Mouse (Mus musculus) embryonic fibroblast, embryonic 13.5 days (primary cell): ENCODE results near the gene Zfyve28. TPM values are rescaled to one million over a fixed set of nuclear protein-coding genes. Genes with fewer than 3 reads are reported as not detected.

Experiments used
- H3K27ac ChIP-seq: 2 replicates; pipeline ENCODE4 v1.5.1; 2012; ENCODE audit warnings: low read length, control low read depth, inconsistent platforms; ENCODE audit not compliant: insufficient read depth
- H3K4me1 ChIP-seq: 2 replicates; pipeline ENCODE4 v1.6.1; 2011; ENCODE audit warnings: low read length; ENCODE audit not compliant: control insufficient read depth, insufficient read depth
- H3K4me3 ChIP-seq: 2 replicates; pipeline ENCODE4 v1.5.1; 2011; ENCODE audit warnings: mild to moderate bottlenecking, control low read depth, low read length; ENCODE audit not compliant: insufficient read depth
- CTCF ChIP-seq: IDR thresholded peaks from 2 replicates; pipeline ENCODE4 v1.5.1; 2011; ENCODE audit warnings: mild to moderate bottlenecking, control low read depth, low read length, moderate library complexity, borderline replicate concordance; ENCODE audit not compliant: insufficient read depth
- POLR2A ChIP-seq: IDR thresholded peaks from 2 replicates; pipeline ENCODE4 v1.6.1; 2011; ENCODE audit warnings: low read depth, mild to moderate bottlenecking, control low read depth, low read length, moderate library complexity
- polyA plus RNA-seq: library from polyadenylated mRNA; stranded (reverse); fragments of >200 nt; gene quantifications from 2 replicates; pipeline ENCODE4 v1.2.4, GENCODE M21; 2011; ENCODE audit warnings: low read depth; ENCODE audit not compliant: missing spikeins, insufficient read length

Gene Zfyve28
- polyA plus RNA-seq, 1 experiment: 1.0 TPM

DNA sequence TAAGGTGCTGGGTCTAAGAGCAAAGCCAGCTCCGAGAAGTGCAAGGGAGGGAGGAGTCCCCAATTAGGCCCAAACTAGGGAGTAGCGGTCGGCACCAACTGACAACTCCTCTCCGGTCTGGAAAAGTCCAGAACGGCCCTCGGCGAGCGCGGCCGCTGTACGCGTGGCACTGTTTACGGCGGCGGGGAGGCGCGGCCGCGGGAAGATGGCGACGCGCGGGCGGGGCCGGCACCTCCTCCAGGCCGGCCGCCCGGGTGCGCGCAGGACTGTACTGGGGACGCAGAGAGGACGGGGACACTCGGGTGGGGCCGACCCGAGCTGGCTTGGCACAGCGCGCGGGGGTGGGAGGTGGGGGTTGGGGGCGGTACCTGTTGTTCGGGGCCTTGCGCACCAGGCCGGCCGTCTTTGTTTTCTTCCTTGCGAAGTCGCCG is 101.3 kb downstream of the Zfyve28 start:
- TF ChIP-seq POLR2A (peak; percentile 3; the same call in 1 of the 2 replicates), CTCF (no peak)
- Histone ChIP-seq H3K4me3 (peak overlapping the region; percentile 75), H3K27ac (peak overlapping the region; percentile 43), H3K4me1 (0 out of 2 replicates have a peak, but pooled peaks cover 3% of the 10 kb centered on the region)

DNA sequence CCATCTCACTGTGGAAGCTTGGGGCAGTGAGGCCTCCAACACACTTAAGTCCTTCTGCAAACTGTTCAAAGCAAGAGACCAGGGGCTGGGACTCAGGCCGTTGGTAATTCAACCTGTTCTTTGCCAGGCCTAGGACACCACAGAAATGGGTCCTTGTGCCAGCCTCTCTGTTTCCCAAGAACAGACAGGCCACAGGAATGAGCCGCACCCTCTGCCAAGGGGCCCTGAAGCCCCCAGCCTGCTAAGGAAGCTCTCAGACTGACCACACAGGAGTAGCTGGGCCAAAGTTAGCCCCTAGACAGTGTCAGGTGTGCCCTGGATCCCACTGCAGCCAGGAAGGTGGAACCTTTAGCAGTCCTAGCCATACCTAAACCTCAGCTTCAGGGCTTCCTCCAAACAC is 101.9 kb downstream of the Zfyve28 start:
- TF ChIP-seq CTCF: no peak
- TF ChIP-seq POLR2A: no peak
- Histone ChIP-seq H3K27ac (peak overlapping the region; percentile 43), H3K4me3 (peak overlapping the region; percentile 75), H3K4me1 (0 out of 2 replicates have a peak, but pooled peaks cover 3% of the 10 kb centered on the region)

DNA sequence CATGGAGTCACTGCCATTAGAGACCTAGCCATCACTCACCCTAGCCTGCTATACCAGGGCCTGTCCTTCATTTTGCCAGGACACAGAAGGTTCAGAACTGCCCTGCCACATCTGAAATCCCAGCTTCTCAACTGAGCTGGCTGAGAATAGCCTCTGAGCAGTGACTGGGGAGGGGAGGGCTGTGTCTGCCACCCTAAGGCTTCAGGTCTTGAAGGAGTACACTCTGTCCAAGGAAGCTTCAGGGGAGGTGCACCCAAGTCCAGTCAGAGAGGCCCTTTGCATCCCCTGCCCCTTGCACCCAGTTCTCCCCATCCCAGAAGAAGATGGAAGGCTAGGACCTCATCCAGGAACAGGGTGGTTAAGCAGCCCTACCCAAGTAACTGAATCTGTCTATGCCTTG is 102.5 kb downstream of the Zfyve28 start:
- Histone ChIP-seq H3K4me3 (peak overlapping the region; percentile 75), H3K4me1 (0 out of 2 replicates have a peak, but pooled peaks cover 3% of the 10 kb centered on the region), H3K27ac (no peak overlapping the region)
- TF ChIP-seq CTCF (no peak), POLR2A (no peak)

DNA sequence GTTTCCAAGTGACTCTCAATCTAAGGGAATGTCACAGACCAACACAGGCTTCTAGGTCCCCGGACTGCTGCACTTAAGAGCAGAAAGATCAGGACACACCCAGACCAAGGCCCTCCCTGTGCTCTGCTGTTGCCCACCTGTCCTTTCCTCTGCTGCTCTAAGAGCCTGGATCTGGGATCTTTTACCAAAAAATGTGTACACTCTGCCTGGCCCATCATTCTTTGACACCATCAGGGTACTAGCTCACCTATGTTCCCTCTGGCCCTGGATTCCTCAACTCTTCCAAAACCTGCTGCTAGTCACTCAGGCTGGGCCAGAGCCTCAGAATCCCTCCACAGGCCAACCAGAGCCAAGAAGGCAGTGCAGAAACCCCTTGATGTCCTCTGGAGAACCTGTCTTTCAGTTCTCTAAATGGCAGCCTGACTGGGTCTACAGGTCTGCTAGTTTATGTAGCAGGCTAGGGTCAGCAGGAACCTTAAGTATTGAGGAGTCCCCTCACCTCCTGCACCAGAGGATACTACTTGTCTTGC is 103.1 kb downstream of the Zfyve28 start:
- H3K4me3 ChIP-seq: no peak overlapping the region
- TF ChIP-seq CTCF: no peak
- no peak for TF ChIP-seq POLR2A
- H3K4me1 ChIP-seq: 0 out of 2 replicates have a peak, but pooled peaks cover 3% of the 10 kb centered on the region
- H3K27ac ChIP-seq: no peak overlapping the region

DNA sequence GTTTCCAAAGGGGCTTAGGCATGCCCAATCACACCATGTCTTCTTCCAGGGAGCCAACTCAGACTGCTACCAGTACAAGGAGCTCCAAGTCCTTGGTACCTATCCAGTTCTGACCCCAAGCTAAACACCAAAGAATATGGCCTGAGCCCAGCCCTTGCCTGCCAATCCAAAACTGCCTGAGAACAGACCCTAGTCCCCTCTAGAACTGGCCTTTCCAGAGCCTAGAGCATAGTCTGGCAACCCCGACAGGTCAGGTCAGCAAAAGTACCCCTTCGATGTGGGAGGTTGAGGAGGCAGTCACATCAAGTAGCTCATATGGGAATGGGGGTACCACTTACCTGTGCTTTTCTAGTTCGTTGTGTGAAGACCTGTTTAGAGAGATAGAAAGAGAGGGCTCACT is 104.3 kb downstream of the Zfyve28 start:
- 0 out of 2 replicates have a peak, but pooled peaks cover 3% of the 10 kb centered on the region for H3K4me1 ChIP-seq
- no peak overlapping the region for H3K4me3 ChIP-seq
- no peak for TF ChIP-seq POLR2A
- TF ChIP-seq CTCF: no peak
- no peak overlapping the region for H3K27ac ChIP-seq

DNA sequence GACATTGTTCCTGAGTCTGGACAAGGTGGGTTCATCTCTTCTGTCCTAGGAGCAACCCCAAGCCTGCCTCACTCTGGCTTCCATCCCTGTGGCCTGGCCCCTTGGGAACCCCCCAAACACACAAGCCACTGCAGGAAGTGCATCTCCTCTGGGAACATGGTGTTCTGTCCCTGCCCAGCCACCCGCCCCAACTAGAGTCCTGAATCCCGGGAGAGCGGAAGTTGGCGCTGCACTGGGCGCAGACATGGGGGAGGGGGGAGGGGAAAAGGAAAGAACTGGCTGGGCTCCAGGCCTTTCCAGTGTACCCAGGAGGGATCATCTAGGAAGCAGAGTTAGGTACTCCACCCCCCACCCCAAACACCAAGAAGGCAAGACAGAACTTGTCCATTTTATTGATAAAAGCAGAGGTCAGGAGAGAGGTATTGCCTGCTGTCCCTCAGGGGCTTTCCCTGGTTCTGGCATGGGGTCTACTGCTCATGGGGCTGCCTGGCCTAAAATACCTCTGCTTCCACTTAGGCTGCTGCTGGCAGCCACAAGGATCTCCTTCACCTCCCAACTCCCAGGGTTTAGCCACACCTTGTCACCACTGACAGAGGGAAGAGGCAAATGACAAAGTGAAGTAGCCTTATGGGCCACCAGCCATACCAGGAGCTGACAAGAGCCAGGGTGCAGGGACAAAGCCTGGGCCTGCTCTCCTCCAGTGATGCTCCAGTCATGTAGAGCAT is 104.9 kb downstream of the Zfyve28 start:
- TF ChIP-seq POLR2A (no peak), CTCF (no peak)
- 0 out of 2 replicates have a peak, but pooled peaks cover under 1% of the 10 kb centered on the region for H3K4me1 ChIP-seq
- no peak overlapping the region for H3K4me3 ChIP-seq
- no peak overlapping the region for H3K27ac ChIP-seq

DNA sequence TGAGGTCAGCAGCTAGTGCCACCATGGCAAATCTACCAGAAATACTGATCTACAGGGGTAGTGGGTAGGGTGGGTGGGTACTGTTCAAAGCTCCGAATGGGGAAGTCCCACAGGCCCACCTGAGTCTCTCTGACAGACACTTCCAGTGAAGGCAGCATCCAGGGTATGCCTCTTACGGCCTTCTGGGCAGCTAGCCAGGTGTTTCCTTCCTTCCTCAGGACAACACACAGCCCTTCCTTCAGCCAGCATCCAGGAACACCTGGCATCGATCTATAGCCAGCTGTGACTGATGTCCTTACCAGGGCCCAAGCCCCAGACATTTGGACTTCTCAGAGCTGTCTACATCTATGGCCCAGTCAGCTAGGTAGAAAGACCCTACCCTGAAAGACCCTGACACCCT is 105.8 kb downstream of the Zfyve28 start:
- Histone ChIP-seq H3K27ac (no peak overlapping the region), H3K4me3 (no peak overlapping the region), H3K4me1 (no peaks in the 10 kb centered on the region)
- TF ChIP-seq POLR2A: no peak
- TF ChIP-seq CTCF: no peak

DNA sequence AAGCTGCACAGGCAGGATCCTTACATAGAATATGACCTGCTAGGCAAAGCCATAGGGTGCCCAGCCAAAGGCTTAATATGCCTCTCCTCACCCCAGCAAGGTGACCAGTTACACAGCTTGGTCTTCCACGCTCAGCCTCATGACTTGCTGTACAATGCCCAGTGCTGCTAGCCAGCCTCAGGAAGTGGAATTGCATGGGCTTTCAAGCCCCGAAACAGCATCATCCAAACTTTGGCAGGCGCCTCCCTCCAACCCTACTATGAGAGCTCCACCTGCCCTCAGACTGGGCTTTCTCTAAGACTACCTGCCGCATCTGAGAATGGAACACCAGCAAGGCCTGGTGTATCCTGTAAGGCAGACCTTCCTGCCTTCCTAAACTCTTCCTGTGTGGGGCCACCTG is 110.4 kb downstream of the Zfyve28 start:
- no peaks in the 10 kb centered on the region for H3K4me1 ChIP-seq
- TF ChIP-seq POLR2A: no peak
- TF ChIP-seq CTCF: no peak
- no peak overlapping the region for H3K27ac ChIP-seq
- no peak overlapping the region for H3K4me3 ChIP-seq

DNA sequence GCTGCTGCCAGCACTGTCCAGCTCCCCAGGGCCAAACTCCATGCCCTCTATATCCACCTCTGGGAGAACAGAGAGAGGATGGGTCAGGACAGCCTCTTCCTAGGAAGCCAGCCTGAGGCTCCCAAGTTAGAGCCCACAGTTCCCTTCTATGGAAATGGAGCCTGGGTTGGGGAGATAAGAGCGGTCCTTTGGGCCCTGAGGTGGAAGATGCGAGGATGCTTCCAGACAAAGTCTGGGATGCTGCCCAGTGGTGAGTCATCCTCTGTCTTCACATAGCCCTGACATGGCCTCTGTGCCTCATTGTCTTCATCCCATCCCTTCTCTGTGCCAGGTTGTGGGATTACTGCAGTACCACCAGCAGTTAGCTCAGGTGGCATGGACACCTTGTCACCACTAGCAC is 111.2 kb downstream of the Zfyve28 start:
- no peaks in the 10 kb centered on the region for H3K4me1 ChIP-seq
- H3K27ac ChIP-seq: no peak overlapping the region
- no peak for TF ChIP-seq CTCF
- no peak for TF ChIP-seq POLR2A
- H3K4me3 ChIP-seq: no peak overlapping the region

DNA sequence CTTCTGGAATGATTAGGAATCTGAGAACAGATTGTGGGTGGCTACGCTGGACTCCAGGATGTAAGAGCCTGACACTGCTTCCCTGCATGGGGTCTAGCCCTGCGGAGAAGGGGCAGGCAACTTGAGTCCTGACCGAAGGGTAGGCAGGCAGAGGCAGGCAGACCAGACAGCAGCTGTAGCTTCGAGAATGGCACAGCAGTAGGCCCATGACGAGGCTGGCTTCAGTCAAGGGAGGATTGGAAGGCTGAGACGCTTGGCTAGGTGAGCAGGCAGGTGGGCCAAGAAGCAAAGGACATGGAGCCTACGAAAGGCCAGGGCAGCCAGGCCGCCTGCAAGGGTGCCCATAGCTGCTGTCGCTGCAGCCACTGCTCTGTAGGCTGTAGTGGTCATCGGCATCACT is 111.6 kb downstream of the Zfyve28 start:
- TF ChIP-seq CTCF: no peak
- no peaks in the 10 kb centered on the region for H3K4me1 ChIP-seq
- no peak overlapping the region for H3K27ac ChIP-seq
- H3K4me3 ChIP-seq: no peak overlapping the region

DNA sequence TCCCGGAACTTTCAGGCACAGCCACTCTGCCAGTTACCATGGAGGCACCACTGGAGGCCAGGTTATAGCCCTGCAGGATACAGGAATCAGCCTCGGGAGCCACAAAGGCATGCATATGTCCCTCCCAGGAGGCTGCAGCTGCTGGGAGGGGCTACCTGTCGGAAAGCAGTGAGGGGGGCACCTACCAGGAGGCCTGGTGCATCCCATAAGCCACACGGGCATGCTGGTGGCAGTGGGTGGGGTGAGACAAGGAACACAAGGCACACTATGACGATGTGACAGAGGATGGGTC is 112.9 kb downstream of the Zfyve28 start:
- no peak overlapping the region for H3K4me3 ChIP-seq
- H3K4me1 ChIP-seq: no peaks in the 10 kb centered on the region
- TF ChIP-seq CTCF (no peak), POLR2A (no peak)
- no peak overlapping the region for H3K27ac ChIP-seq
